Mouse (Mus musculus): ENCODE data around the gene Dmrt3. TPM values are rescaled to one million over a fixed set of nuclear protein-coding genes. Genes with fewer than 3 reads are reported as not detected.

The Dmrt3 gene
- not detected for polyA plus RNA-seq (2015; fragmentation: Illumina TruSeq; extraction: RNeasy Lipid Tissue Mini Kit (QIAGEN cat#74804); ENCODE audit: insufficient read depth, low replicate concordance)

GRCm38 (mm10) chr19:25610015-25610410 lies at the start of gene Dmrt3:
Dmrt3 (plus strand) TSS chr19:25610301.

GRCm38 (mm10) chr19:25672101-25672950 lies 62.2 kb downstream of the Dmrt3 start, which contains the start of gene Dmrt2:
Dmrt2 (plus strand) TSS chr19:25672411.

Other genes starting within 250 kb of the Dmrt3 start
- not detected for gene Dmrt1, start 104.7 kb upstream of the Dmrt3 start, polyA plus RNA-seq (2015; fragmentation: Illumina TruSeq; extraction: RNeasy Lipid Tissue Mini Kit (QIAGEN cat#74804); ENCODE audit: insufficient read depth, low replicate concordance)
- gene Dmrt2, start 62.1 kb downstream of the Dmrt3 start, polyA plus RNA-seq (2015; fragmentation: Illumina TruSeq; extraction: RNeasy Lipid Tissue Mini Kit (QIAGEN cat#74804); ENCODE audit: insufficient read depth, low replicate concordance) = 0.29 TPM

All from spleen, adult 10 weeks (tissue).